Mouse (Mus musculus) testis, postnatal 14 days (tissue): Measurements from ENCODE around the gene Zfyve26.
"Not testable (repeated sequence)": the region's sequence is repeated elsewhere in the genome, so short reads cannot be mapped to it uniquely, and the experiment has no call there.

Experiments
- DNase-seq: peaks from one replicate; pipeline ENCODE4 v3.0.0; 2021; ENCODE audit warnings: low spot score

Gene Zfyve26

DNA sequence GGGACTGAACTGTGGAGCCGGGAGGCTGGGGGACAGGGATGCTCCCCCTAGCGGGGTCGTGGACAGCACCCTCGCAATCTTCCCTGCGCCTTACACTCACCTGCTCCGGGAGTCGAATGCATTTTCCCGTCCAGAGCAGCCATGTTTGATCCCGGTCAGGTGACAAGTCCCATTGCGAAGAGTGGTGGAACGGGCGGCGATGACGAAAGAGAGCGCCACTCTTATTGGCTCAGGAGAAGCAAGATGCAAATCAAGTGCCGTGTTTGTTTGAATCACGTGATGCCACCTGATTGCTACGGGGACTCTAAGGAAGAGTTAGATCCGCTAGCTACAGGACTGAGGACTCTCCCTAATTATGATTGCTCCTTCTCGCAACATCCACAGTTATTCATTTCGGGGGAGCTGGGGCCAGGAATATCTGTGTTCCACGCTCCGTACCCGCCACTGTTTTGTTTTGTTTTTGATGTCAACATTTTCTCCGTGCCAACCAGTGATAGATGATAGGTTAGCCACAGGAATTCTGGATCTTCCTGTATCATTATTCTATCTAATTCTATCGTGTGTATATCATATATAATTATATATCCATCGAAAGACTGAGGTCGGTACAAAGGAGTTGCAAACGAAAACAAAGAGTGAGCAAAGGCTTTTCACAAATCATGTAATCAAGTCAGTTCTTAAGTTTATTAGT lies at the start of gene Zfyve26:
Gene Zfyve26, minus strand, starts transcription at position 179 of the 691 bp plus-strand sequence.
- DNase-seq, result peak; percentile 97

DNA sequence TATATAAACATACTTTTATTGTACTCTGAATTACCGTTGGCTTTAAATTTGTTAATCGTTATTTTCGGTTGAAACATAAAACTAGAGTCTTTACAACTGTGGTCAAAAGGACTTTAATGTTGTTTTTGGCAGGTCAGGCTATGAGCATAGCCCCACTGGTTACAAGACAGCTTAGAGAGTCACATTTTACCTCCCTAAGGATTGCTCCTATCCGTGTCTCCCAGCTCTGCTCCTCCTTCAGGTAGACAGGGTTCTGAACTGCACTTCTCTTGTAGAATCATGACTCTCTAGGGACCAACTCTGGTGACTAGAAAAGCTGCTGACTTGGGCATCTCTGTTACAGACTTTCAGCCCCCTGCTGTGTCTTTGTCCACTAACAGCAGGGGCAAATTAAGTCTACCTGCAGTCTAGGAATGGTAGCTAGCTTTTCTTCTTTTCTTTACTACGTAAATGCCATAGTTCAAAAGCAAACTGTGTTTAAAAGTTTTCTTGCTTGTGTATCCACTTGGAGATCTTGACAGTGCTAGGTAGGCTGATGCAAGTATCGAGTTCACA lies 45.3 kb upstream of the Zfyve26 start:
- DNase-seq, result no peak

DNA sequence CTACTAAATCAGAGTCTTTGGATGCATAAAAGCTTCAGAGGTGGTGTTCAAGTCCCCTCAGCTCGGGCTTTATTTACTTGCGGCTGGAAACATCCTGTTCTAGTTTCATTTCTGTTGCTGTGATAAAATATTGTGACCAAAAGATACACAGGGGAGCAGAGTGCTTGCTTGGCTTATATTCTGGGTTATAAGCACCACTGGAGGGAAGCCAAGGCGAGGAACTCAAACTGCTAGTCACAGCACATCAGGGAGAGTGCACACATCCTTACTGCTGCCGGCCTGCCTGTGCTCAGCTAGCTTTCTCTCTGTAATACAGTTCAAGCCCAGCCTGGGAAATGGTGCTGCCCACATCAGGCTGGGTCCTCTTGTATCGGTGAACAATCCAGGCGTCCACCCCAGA lies 44.4 kb upstream of the Zfyve26 start:
- peak; percentile 33 for DNase-seq

DNA sequence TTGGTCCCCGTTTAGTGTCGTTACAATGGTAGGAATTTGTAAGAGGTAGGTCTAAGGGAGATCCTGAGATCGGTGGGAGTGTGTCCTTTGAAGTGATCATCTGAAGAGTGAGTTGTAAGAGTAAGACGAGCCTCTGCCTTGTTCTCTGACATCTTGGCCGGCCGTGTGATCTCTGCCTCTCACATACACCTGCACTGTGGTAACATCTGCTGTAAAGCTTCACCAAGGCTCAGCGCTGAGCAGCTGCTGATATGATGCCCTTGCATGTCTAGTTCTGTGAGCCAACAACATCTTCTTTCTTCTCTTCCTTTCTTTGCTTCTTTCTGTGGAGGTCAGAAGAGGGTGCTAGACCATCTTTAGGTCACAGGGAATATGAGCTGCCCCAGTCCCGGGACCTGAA lies 42.7 kb upstream of the Zfyve26 start:
- no peak for DNase-seq

DNA sequence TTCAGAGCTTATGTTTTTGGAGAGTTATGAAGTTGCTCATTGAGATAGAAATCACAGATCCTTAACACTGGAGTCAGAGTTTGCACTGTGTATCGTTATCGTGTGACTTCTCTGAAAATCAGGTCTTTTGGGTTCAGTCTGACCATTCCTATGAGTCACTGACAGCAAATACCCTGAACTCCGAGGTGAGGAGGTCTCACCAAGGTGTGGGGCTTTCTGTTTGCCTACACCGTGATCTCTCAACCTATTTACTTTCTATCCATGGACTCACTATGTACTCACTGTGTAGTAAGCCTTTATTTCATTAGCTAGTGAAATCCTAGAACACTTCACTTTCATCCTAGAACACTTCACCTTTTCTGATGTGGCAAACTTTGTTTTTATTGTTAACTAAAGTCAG lies 35.6 kb upstream of the Zfyve26 start:
- no peak for DNase-seq

DNA sequence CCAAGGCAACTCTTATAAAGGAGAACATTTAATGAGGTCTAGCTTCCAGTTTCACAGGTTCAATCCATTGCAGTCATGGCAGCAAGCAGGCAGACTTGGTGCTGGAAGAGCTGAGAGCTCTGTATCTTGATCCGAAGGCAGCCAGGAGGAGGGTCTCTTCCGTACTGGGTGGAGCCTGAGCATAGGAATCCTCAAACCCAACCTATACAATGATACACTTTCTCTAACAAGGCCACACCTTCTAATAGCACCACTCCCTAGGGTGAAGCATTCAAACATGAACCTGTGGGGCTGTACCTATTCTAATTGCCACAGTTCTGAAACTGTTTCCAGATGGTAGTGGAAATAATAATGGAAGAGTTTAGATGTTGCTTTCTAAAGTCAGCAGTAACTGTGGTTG lies 34.5 kb upstream of the Zfyve26 start:
- DNase-seq, result no peak

DNA sequence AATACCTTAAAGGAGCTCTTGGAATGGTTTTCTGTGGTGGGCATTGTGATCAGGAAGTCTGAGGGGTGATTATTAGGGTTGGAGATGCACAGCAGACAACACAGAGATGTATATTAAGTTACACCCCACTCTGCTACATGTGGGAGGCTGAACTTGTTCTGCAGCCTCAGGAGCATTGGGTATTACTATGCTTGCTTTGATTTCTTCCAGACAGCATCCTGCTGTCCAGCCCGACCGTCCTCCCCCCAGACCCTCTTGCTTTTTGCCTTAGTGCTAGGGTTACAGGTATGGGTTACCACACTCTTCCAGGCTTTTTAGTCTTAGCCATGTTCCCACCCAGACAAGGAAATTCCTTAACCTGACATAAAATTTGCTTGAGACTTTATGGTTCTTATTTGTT lies 31.8 kb upstream of the Zfyve26 start:
- DNase-seq, result no peak

DNA sequence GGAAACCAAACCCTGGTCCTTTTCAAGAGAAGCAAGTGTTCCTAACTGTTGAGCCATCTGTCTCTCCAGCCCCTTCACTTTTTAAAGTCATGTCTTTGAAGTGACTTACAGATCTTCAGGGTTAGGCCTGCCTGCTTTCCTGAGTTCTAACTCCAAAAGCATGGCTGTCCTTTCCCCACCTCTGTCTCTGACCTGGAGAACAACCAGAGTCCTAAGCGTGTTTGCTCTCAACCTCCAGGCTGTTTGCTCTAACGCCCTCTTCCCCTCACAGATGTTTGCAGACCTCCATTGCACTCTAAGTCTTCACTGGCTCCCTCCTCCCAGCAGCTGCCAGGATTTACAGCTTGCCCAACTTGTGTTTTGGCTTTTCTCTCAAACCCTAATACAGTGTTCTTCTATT lies 30.6 kb upstream of the Zfyve26 start:
- no peak for DNase-seq

DNA sequence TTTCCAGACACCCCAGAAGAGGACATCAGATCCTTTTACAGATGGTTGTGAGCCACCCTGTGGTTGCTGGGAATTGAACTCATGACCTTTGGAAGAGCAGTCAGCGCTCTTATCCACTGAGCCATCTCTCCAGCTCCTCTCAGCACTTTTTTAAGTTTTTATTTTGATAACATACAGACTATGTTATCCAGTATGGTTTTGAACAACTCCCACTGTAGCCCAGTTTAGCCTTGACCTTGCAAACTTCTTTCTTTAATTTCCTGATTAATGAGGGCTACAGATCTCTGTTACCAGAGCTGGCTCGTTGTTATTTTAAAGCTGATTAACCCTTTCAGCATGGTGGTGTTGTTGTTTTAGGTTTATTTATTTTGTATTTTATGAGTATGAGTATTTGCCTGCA lies 30.1 kb upstream of the Zfyve26 start:
- DNase-seq, result no peak

DNA sequence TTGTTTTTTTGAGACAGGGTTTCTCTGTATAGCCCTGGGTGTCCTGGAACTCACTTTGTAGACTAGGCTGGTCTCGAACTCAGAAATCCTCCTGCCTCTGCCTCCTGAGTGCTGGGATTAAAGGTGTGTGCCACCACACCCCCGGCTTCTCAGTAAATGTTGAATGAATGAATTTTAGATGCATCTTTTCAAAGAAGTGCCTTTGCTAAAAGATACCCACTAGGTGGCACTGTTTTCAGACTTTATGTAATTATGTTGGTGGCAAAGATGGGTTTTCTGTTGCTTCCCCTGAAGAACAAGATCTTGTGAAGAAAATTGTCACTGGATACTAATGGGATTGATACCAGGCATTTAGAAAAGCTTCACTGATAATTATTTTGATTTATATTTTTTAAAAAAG lies 26.4 kb upstream of the Zfyve26 start:
- not testable (repeated sequence) for DNase-seq

DNA sequence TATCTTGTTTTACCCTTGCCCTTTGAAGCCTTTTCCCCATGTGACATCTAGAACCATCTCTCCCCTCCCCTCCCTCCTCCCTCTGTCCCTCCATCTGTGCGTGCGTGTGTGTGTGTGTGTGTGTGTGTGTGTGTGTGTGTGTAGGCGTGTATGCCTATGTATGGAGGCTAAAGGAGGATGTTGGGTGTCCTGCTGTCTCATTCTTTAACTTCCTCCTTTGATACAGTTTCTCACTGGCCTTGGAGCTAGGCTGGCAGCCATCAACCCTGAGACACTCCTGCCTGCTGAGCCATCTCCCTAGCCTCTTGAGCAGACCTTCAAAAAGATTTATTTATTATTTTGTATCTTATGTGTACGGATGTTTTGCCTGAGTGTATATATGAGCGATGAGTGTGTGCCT lies 24.8 kb upstream of the Zfyve26 start:
- no peak for DNase-seq

DNA sequence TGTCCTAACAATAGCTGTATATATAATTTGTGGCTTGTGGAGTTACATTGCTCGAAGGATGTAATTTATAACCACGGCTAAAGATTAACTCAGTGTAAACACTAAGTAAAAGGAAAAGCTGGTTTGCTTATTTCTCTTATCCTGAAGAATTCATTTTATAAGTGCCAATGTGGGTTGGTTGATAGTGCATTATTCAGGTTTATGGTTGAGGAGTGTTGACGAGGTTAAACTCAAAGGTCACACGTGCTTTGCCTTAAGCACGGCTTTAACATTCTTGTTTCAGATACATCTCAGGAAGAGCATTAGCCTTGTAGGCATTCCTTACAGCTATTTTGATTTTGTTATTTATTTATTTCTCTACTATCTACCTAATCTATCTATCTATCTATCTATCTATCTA lies 21.2 kb upstream of the Zfyve26 start:
- DNase-seq, result no peak

DNA sequence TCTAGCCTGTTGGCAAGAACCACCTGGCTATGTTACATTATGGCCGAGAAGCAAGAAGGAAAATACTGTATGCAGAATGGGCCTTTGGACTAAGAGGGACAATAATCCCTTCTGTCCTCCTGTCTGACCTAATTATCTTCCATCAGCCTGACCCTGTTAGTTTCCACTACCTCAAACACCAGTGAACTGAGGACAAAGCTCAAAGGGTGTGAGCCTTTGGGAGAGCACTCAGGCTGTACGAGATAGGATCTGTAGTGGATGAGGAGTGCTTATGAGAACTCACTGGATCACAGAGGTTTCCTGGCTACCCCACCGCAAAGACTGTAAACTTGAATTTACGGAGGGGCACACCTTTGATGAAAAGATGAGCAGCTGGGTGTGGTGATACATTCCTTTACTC lies 17.6 kb upstream of the Zfyve26 start:
- DNase-seq, result no peak

DNA sequence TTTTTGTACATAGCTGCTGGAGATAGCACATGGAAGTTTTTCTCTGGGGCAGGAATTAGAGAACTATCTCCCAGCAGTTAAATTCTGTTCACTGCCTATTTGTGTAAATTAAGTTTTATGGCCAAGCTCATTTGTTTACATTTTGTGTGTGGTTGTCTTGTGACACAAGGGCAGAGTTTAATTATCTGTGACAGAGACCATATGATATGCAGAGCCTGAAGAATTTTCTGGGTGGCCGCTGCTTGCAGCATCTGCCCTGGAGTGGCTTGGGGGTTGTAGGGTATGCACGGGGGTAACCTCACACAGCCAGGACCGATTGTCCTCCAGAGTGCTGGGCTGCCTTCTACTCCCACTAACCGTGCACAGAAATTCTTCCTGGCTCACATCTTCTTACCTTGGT lies 9.9 kb upstream of the Zfyve26 start:
- DNase-seq, result no peak

DNA sequence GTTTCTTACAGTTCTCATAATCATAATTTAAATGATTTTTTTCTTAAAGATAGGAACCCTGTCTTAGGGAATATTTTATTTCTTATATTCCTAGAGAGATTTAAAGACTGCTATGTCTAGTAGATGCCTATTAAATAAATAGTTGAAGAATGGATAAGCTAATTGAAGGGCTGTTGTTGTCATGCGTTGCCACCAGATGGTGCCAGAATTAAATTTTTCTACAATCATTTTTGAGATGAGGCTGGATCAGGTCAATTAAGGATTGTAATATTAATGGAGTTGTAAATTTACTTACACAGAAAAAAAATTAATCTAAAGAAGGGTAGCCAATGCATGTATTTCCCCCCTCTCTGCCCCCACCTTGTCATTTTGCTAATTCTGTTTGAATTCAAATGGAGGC lies 9.0 kb upstream of the Zfyve26 start:
- DNase-seq, result no peak

DNA sequence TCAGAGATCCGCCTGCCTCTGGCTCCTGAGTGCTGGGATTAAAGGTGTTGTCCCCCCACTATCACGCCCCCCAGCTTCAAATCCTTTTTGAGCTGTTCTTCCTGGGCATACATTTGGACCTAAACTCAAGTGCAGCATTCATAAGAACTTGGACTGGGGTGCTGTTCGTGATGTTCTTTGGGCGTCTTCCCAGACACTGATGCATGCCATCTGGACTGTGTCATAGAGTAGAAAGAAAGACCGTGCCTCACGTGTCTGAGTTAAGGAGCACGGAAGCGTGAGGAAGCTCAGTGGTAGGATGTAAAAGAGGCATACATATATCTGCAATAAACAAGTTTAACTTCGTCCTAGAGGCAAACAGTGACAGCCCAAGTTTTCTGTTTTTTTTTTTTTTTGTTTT lies 5.7 kb upstream of the Zfyve26 start:
- no peak for DNase-seq

DNA sequence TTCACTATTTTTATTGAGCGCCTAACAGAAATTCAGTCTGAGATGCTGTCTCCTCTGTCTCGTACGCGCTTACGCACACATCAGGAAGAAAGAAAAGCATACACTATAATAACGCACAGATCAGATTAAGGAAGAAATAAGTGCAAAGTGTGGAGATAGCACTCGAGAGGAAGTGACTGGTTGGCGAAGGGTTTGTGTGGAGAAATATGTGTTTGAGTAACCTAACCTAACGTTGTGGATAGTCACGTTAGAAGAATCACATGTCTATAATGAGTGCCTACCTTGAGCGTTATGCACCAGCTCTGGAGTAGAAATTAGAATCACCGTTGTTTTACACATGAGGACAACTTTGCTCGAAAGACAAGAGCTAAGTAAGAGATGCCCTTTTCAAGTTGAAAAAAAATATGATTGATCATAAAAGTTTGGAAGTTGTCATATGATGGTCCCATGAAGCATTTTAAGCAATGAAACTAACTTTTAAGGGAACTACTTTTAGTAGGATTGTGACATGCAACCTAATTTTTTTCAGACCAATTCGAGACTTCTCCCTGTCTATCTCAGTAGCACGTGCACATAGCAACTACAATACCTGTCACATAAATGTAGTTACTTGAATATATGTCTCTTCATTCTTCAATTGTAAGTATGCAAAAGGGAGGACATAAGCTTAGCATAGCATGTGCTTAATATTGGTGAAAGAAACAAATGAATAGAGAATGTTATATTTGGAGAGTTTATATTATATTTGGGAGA lies 2.0 kb upstream of the Zfyve26 start:
- no peak for DNase-seq

DNA sequence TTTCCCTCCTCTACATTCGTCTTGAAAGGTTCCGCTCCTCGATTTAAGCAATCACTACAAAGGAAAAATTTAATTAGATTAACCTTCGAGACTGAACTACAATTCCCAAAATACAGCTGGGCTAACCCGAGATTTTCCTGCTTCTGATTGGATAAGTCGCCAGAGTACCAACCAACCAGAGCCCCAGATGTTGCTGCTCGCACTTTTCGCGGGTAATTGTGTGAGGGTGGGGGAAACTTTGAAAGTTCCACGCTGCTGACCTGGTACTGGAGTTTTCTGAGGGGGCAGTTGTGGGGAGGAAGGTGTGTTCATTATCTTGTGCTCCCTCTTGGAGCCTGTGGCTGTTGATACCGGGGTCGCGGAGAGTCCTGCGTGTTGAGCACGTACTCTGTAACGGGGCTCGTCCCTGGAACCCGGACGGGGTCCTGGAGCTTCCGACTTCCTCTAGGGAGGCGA lies 1.0 kb upstream of the Zfyve26 start, which contains the start of gene Rad51b:
Gene Rad51b, plus strand, starts transcription at position 162 of the 456 bp plus-strand sequence.
- peak; percentile 86 for DNase-seq

DNA sequence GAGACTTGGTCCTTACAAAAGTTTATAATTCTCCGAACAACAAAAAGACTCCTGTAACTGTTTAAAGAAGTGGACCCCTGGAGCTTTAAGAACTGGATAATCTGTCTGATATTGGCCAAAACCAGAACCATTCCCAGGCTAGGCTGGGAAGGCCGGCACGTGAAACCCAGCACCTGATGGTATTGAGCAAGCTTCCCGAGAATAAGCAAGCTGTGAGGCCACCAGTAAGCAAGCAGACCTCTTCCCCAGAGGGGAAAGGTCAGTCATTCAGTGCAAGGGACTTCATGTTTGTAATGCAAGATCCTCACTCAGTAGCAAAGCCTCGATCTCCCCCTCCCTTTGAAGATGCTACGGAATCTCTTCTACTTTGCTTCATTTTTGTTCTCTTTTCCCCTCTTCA lies 3.2 kb downstream of the Zfyve26 start:
- DNase-seq, result no peak

DNA sequence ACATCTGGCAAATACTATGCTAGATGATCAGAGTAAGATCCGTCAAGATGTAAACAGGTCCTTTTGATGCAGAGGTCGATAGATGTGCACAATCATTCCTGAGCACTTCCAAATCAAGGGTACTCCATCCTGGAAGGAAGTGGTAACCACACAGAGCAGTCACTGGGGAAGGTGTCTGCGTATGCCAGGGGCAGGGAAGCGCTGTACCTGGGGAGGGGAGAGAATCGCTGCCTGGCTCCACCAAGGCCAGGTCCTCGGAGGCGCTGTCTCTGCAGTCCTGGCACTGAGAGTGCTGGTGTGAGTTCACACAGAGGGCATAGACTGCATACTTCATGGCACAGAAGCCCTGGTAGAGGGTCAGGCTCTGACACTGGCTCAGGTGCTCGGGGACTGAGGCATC lies 13.5 kb downstream of the Zfyve26 start:
- DNase-seq, result no peak

DNA sequence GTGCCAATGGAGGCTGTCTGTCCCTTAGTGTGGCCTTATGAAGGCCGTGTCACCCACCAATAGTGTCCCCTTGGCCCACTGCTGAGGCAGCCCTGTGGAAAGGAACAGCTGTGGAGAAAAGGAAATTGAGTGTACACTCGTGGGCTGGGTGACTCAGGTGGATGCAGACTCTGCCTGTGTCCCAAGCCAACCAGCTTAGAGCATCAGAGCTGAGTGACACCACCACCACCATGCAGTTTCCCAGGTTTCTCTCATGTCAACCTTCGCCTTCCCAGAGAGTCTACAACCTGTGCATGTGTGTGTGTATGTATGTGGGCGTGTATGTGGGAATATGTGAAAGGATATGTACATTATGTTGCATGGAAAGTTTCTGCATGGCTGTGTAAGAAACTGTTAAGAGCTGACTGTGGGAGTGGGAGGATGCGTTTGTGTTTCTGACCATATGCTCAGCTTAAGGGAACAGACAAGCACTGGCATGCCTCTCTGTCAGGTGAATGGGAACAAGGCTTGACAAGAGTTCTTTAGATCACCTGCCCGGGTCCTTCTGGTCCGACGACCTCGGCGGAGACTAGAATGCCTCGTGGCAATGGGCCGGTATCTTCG lies 16.5 kb downstream of the Zfyve26 start:
- no peak for DNase-seq

DNA sequence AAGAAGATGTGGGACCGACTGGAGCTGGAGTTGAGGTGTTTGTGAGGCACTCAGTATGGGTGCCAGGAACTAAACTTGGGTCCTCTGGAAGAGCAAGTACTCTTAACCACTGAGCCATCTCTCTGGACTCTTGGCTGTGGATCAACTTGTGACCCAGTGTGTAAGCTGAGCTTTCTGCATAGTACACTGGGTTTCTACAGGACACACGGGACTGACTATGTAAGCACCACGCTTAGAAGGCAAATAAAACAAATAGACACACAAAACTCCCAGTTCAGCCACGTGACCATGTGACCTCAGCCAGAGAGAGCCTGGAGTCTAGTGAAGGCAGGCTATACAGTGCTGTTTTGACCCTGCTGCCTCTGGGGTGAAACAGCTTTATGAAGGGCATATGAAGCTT lies 23.5 kb downstream of the Zfyve26 start:
- no peak for DNase-seq

DNA sequence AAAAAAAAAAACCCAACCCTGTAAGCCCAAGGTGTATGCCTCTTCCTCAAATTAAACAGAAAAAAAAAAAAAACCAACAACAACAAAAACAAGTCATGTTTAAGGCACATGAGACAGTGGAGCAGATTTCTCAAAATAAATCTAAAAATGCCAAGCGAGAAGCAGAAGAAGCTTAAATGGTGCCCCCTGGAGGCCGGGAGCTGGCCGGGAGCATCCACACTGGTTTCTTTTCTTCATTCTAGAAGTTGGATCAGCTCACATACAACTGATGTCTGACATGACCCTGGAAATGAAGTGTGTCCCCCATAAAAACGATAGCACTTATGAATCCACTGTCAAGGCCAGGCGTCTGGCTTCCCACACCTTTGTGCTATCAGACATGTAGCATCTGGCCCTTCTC lies 35.1 kb downstream of the Zfyve26 start:
- no peak for DNase-seq
